Mouse (Mus musculus): ENCODE measurements at regions not wholly inside any gene's neighbourhood (a gene's known extent, or its start where the extent isn't known, plus 50 kb on each side); places are given as distances from the start of the nearest gene placed in this dataset.

DNA sequence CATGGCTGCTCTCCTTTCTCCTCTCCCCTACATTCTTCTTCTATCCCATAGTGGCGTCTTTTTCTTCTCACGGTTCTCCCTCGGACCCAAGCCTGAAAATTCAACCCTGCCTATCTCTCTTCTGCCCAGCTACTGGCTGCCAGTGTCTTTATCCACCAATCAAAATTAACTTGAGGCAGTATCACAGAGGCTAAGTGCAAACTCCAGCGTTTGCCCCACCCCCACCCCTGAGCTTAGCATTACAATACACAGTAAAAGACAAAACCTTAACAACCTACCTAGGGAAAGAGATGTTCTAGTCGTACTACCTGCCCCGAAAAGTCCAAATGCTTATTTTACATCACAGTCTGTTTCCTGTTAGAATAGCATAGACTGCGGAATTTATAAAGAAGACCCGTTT, 93.2 kb downstream of the Arl4c start:
- TF ChIP-seq CTCF (IDR thresholded peaks at IDR 0.05; ENCODE audit: control insufficient read depth, insufficient read depth, insufficient read length): no peak
- TF ChIP-seq CEBPB (IDR thresholded peaks at IDR 0.05; ENCODE audit: low read depth): no peak
- TF ChIP-seq USF1 (IDR thresholded peaks at IDR 0.05; ENCODE audit: low read depth): no peak

Data from C2C12 (cell line).